Mouse (Mus musculus) spleen, postnatal 14 days (tissue): ENCODE measurements around the gene Tmtc1.
A peak's percentile ranks its signal among the peaks of the same experiment; 100 is the strongest.

Experiments used
- DNase-seq, 2 experiments: peaks; one replicate each; pipeline ENCODE4 v3.0.0; 2021 to 2022; ENCODE audit warnings: low spot score in 2 of 2

The Tmtc1 gene

DNA sequence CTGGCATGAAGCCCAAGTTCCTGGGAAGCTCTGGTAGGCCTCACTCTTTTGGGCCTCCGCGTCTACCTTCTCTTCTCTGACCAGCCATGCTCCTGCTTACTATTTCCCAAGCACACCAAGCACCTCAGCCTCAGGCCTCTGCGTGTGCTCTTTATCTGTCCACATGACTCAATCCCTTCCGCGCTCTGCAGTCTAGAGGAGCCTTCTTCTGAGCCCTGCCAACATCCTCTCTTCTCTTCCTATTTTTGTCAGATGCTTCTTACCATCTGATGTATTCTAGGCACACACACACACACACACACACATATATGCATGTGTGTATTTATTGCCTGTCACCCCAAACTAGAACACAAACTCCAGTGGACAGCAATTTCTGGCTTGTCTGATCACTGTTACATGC is 202.5 kb downstream of the Tmtc1 start:
- no peak for DNase-seq

DNA sequence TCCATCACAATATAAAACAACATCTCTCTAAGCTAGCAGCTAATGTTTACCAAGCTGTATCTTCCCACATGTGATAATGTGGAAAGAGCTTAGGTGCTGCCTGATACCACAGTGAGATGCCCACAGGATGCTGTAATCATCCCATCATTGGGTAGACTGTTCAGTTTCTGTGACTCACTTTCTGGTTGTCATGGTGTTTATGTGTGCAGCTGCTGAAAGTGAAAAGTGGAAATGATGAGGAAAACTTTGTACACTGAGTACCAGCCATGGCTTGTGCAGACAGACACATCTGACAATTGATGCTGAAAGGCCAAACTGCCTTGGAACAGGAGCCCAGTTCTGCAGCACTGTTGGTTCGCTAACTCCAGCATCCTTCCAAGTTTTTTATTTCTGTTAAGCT is 204.9 kb downstream of the Tmtc1 start:
- DNase-seq, result no peak

DNA sequence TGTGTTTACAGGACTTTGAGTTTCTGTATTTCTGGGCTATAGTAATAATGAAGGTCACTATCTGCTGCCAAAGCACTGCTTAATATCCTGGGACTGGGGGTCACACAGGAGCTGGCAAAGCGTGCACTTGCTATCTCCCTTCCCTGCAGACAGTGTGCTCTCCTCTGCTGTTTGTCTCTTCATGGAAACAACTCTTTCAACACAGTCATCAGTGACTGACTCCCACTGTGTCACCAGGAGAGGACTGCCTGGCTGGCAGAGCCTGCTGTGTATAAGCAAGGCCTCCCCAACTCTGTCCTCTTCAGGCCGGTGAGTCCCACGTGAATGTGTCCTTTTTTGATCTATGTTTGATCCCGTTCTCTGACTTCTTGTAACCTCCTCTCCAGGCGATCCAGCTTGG is 206.7 kb downstream of the Tmtc1 start:
- DNase-seq, result no peak

- DNase-seq, result no peak
Measured at GRCm38 (mm10) chr6:148234105-148234828, 209.9 kb downstream of the Tmtc1 start.

DNA sequence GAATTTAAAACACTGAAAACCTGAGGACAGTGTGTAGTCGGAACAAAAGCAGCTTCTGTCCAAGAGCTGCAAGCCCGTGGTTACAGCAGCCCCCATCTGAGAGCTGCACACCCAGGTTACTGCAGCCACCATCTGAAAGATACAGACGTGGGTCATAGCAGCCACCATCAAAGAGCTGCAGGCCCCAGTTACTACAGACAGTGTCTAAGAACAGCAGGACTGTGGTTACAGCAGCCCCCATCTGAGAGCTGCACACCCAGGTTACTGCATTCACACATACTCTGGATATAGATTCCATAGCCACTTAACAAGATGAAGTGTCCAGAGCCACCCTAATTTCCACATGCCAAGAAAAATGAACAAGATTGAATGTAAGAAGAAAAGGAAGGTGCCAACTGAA is 216.6 kb downstream of the Tmtc1 start:
- no peak for DNase-seq

DNA sequence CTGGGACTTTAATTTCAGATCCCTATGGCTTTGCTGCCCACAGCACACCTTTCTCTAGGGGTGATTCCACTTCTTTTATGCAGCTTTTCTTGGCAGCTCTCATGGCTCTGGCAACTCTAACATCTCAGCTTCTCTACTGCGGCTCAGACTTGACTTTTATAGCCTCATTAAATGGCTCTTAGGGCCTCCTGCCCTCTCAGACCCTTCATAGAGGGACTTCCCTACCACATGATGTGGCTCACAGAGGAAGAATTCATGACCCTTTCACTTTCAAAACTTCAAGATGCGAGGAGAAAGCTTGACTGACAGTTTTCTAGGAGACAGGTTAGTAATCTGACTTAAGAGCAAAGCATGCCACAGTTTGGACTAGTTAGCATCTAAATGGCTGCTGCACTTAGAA is 221.5 kb downstream of the Tmtc1 start:
- DNase-seq, result no peak

DNA sequence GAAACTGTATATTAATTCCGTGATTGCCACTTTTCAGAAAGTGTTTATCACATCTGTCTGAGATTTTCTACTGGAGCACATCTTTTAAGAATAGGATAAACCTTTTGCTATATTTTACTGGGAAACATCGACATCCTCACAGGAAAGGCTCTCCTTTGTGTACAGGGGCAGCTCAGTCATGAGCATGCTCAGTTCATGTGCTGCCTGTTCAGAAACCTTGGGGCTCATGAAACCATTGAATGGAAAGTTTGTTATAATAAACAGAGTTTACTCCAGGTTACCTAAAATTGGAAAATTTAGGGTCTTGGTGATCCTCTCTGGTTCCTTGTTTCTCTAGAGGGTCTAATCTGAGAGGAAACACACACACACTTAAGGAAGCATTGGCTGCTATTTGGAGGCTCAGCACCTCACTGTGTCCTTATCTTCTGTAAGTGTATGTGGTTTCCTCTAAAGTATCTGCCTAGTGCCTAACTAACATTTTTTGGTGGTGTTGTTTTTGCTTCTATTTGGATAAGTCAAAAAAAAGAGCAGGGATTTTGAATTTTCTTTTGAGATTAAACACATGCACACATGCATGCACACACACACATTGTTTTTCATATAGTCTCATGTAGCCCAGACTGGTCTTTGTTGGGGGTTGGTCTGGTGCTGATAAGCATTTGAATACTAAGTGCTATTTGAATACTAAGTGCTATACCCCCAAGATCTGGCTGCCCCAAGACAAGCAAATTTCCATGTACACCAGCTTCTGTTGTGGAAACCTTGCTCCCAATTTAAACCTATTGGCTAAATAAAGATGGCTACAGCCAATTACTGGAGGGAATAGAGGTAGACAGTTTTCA is 225.7 kb downstream of the Tmtc1 start:
- DNase-seq, result no peak

- DNase-seq, result no peak
Measured at GRCm38 (mm10) chr6:148216752-148217151, 227.4 kb downstream of the Tmtc1 start.

GRCm38 (mm10) chr6:148214765-148215164 is 229.4 kb downstream of the Tmtc1 start:
- peak in 1 of 2 experiments; percentile 49 for DNase-seq

DNA sequence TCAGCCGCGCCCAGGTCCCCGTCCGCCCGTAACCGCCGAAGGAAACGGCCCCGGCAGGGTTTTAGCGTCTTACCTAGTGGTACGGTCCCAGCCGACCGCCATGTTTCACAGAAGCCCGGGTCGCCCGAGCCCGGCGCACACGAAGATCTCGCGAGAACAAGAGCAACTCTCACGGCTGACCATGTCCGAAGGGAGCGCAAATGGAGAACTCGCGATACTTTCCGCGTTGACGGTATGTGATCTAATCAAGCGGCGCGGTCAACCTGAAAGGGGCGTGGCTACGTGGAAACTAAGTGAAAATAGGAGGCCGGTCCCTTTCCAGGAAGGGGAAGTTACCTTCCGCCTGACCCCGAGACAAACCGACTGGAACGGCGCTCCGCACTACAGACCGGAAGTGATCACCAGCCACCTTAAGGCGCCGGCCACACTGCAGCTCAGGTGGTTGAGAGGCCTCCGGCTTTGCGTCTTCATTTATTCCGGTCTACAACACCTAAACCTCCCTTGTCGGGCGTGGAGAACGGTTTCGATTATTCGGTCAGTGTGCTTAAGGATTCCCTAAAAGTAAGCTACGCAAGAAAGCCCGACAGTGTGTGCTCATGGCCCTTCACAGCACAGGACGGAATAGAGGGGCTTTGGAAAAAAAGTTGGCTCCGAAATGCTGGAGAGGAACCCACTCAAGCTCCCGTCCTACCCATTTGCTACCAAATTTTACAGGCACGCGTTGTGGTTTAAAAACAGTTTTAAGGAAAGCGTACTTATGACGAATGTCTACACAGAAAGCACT is 232.1 kb downstream of the Tmtc1 start, which contains the start of gene Ergic2:
Gene Ergic2, minus strand, starts transcription at position 478 of the 784 bp plus-strand sequence.
- peak; percentile 91 to 95 for DNase-seq

DNA sequence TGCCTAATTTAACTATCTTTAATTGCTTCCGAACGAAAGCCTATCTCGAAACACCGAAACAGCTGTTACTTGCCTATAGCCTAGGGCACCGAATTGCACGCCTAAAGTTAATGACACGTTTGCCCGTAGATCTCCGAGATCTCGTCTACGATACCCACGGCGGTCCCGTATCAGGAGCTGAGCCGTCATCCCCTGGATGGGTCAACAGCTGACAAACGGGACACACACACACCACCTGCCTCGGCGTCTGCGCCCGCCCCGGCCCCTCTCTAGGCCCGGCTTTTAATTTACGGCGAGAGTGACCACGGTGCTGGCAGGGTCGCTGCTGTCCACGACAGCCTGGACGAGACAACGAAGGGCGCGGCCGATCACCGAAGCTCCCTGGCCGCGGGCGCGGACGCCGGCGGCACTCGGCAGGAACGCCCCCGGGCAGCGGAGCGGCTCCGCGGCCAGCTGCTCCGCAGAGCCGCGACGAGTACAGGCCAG is 232.8 kb downstream of the Tmtc1 start:
- no peak for DNase-seq

DNA sequence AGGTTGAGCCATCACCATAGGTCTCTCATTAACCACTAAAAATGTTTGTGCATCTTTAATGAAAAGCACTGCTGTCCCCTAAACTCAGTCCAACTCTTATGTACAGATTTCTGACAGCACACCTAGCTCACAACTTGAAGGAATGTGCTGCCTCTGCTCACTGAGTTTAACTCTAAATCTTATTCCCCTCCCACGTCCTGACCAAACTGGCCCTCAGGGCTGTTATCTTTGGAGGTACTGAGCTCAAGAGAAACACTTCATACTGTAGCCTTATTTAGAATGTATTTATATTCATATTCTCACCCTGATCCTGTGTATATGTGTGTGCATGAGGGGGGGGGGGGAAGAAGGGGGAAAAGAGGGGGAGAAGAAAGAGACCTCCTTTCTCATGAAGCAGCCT is 236.7 kb downstream of the Tmtc1 start:
- DNase-seq, result no peak

DNA sequence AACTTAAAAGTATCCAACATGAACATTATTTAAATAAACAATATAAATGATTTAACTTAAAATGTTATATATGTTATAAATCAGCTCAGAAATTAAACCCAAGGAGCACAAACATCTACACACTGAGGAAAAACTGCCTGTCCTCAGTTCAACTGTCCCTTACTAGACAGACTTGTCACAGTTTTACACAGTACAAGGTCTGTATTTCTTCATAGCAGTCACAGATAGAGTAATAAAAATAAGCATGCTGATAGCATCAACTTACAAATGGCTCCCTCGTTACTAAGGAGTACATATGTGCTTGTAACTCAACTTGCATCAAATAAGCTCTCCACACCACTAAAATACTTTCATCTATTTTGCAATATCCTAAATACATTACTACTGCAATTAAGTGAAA is 239.1 kb downstream of the Tmtc1 start:
- no peak for DNase-seq

DNA sequence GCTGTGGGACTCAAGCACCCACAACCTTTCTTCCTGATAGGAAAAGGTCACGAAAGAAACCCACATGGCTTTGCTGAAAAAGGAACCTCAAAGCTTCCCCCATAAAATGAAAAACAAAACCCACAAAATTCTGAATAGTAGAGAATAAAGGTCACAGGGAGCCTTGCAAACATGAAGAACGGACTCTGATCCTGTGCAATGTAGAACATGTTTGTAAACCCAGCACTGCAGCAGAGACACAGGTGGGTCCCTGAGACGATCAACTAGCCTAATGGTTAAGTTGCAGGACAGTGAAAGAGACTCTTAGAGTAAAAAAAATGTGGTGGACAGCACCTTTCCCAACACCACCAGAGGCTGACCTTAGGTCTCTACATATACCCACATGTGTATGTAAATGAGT is 244.5 kb downstream of the Tmtc1 start:
- DNase-seq, result no peak

GRCm38 (mm10) chr6:148199177-148199576 is 245.0 kb downstream of the Tmtc1 start:
- DNase-seq, result no peak

GRCm38 (mm10) chr6:148193972-148194701 is 250.1 kb downstream of the Tmtc1 start:
- DNase-seq, result no peak

GRCm38 (mm10) chr6:148185694-148186093 is 258.5 kb downstream of the Tmtc1 start:
- no peak for DNase-seq
